Mouse (Mus musculus): ENCODE results near the gene Fam83g. TPM values are rescaled to one million over a fixed set of nuclear protein-coding genes. Genes with fewer than 3 reads are reported as not detected.

The Fam83g gene
- polyA plus RNA-seq, 1 experiment from 2014 or later, result 5.0 TPM

DNA sequence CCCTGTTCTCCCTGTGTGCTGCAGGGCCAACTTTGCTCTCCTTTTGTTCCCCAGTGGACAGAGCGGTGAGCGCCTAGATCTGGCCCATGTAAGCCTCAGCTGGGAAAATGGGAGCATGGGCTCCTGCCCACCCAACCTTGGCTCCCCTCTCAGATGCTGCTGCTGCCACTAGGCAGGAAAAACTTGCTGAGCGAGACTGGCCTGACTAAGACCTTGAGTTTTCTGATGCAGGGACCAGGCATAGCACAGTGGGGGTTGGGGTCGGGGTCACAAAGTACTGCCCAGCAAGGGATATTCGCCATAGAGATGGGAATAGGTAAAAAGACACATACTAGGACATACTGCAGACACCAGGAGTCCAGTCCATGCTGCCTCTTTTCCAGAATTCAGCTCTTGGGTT is 16.6 kb upstream of the Fam83g start:
- no peak overlapping the region for H3K27ac ChIP-seq (ENCODE audit: low read depth, low read length)
- H3K36me3 ChIP-seq (ENCODE audit: control insufficient read depth, insufficient read depth, low read length), result no peaks in the 10 kb centered on the region
- DNase-seq (ENCODE audit: low spot score) (no peak), ATAC-seq (replicated peaks; ENCODE audit: low FRiP score) (no peak)
- H3K9me3 ChIP-seq (ENCODE audit: control insufficient read depth, low read length), result no peaks in the 10 kb centered on the region
- WGBS, result 89% methylated on average over 5 of the region's 5 CpGs
- H3K9ac ChIP-seq (ENCODE audit: low read depth, low read length), result no peak overlapping the region
- H3K4me3 ChIP-seq (ENCODE audit: low read depth, low read length), result no peak overlapping the region
- H3K4me2 ChIP-seq, result no peak overlapping the region
- H3K4me1 ChIP-seq (replicated peaks; ENCODE audit: control insufficient read depth, insufficient read depth, low read length), result no peaks in the 10 kb centered on the region
- no peaks in the 10 kb centered on the region for H3K27me3 ChIP-seq (replicated peaks; ENCODE audit: control insufficient read depth, insufficient read depth, low read length)

DNA sequence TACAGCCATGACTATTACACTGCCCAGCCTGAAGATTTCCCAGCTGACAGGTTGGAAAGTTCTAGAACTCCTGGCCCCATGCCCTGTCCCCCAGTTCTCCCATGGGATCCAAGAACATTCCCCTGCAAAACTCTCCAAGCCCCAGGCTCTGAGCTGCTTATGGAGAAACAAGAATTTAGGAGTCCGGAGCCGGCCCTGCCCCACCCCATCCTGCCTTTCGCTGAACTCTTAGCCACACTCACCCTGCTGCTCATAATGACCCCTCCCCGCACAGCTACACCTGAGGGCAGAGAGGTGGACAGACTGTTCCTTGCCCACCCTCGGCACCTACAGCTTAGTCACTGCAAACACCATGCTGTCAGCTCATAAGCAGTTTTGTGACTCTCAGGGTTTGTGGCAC is 16.1 kb upstream of the Fam83g start:
- no peaks in the 10 kb centered on the region for H3K36me3 ChIP-seq (ENCODE audit: control insufficient read depth, insufficient read depth, low read length)
- H3K9me3 ChIP-seq (ENCODE audit: control insufficient read depth, low read length), result no peaks in the 10 kb centered on the region
- H3K4me1 ChIP-seq (replicated peaks; ENCODE audit: control insufficient read depth, insufficient read depth, low read length), result no peaks in the 10 kb centered on the region
- H3K4me3 ChIP-seq (ENCODE audit: low read depth, low read length), result no peak overlapping the region
- whole genome bisulfite sequencing, result 73% methylated on average over 5 of the region's 5 CpGs
- no peak overlapping the region for H3K4me2 ChIP-seq
- H3K9ac ChIP-seq (ENCODE audit: low read depth, low read length), result no peak overlapping the region
- no peak overlapping the region for H3K27ac ChIP-seq (ENCODE audit: low read depth, low read length)
- DNase-seq (ENCODE audit: low spot score) (no peak), ATAC-seq (replicated peaks; ENCODE audit: low FRiP score) (no peak)
- no peaks in the 10 kb centered on the region for H3K27me3 ChIP-seq (replicated peaks; ENCODE audit: control insufficient read depth, insufficient read depth, low read length)

DNA sequence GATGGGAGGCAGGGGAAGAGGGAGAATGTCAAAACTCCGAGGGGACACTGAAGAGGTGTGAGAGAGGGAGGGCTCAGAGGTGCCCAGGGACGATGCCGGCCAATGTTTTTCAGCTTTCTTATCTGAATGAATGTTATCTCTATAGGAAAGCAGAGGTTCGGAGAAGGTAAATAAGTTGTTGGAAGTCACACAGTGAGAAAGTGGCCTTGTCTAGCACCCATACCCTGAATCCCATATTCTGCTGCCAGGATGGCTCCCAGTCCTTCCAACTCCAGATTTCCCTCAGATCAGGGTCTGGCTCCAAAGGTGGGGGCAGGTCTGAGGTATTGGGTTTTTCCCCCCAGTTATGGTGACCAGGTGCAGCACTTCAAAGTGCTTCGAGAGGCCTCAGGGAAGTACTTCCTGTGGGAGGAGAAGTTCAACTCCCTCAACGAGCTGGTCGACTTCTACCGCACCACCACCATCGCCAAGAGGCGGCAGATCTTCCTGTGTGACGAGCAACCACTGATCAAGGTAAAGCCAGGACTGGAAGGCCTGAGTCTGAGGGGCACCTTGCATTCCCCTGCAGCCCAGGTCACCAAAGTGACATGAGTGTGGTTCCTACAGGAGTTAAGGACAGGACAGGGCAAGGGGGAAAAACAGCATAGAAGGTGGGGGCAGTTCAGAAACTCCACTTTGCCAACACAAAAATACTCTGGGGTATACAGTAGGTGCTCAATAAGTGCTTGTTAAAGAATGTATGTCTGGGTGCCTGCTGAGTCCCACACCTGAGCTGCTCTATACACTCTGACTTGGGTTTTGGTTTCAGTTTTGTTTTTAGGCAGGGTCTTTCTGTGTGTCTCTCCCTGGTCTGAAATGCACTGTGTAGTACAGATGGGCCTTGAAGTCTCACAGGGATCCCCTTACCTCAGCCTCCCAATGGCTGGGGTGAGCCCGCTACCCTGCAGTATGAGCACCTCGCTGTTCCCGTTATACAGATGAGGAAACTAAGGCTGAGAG is 14.1 kb upstream of the Fam83g start:
- DNase-seq (ENCODE audit: low spot score), result no peak
- Histone ChIP-seq H3K27ac (ENCODE audit: low read depth, low read length) (no peak overlapping the region), H3K9ac (ENCODE audit: low read depth, low read length) (no peak overlapping the region), H3K27me3 (replicated peaks; ENCODE audit: control insufficient read depth, insufficient read depth, low read length) (no peaks in the 10 kb centered on the region), H3K4me1 (replicated peaks; ENCODE audit: control insufficient read depth, insufficient read depth, low read length) (no peaks in the 10 kb centered on the region), H3K36me3 (ENCODE audit: control insufficient read depth, insufficient read depth, low read length) (no peaks in the 10 kb centered on the region), H3K9me3 (ENCODE audit: control insufficient read depth, low read length) (no peaks in the 10 kb centered on the region), H3K4me3 (ENCODE audit: low read depth, low read length) (no peak overlapping the region), H3K4me2 (no peak overlapping the region)
- no peak for ATAC-seq (replicated peaks; ENCODE audit: low FRiP score)
- 58% methylated on average over 14 of the region's 14 CpGs for WGBS

DNA sequence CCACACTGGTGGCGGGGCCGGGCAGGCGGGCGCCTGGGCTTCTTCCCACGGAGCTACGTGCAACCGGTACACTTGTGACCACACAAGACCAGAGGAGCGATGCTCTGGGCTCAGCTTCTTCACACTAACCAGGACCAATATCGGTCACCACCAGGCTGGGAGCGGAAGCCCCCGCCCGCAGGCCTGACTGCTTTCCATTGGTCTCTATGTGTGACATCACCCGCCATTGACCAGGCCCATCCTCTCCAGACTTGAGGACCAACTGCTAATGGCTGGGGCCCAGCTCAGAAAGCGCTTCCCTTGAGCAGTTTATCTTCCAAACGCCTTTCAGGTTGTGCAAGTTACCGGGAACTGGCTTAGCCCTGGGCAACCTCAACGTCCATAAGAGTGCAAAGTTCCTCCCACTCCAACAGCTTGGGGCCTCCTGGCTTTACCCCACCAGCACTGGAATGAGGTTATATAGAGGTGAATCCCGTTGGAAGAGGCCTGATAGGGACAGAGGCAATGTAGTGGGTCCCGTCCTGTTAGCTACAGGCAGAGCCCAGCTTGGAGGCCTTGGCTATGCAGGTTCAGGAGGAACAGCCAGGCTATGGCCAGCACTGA is 12.0 kb upstream of the Fam83g start:
- no peaks in the 10 kb centered on the region for H3K36me3 ChIP-seq (ENCODE audit: control insufficient read depth, insufficient read depth, low read length)
- no peak for ATAC-seq (replicated peaks; ENCODE audit: low FRiP score)
- DNase-seq (ENCODE audit: low spot score), result no peak
- H3K4me3 ChIP-seq (ENCODE audit: low read depth, low read length), result no peak overlapping the region
- H3K4me2 ChIP-seq, result no peak overlapping the region
- no peak overlapping the region for H3K9ac ChIP-seq (ENCODE audit: low read depth, low read length)
- no peak overlapping the region for H3K27ac ChIP-seq (ENCODE audit: low read depth, low read length)
- 0 out of 2 replicates have a peak, but pooled peaks cover 6% of the 10 kb centered on the region for H3K27me3 ChIP-seq (replicated peaks; ENCODE audit: control insufficient read depth, insufficient read depth, low read length)
- no peaks in the 10 kb centered on the region for H3K9me3 ChIP-seq (ENCODE audit: control insufficient read depth, low read length)
- no peaks in the 10 kb centered on the region for H3K4me1 ChIP-seq (replicated peaks; ENCODE audit: control insufficient read depth, insufficient read depth, low read length)
- WGBS, result 57% methylated on average over 19 of the region's 19 CpGs

DNA sequence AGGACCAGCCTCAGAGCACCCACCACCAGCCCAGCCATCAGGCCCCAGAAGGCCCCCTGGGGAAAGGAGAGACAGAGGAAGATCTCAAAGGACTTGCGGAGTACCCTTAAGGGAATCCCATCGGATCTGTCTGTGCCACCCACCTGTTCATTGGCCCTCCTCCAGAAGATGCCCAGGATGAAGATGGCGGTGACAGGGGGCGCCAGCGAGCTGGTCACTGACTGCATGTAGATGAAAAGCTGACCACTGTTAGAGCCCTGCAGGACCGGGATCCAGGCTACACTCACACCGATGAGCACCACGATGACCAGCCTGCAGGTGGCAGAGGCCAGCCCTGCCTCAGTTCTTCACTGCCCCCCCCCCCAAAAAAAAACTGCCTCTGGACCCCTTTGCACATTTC is 10.2 kb upstream of the Fam83g start:
- Histone ChIP-seq H3K27ac (ENCODE audit: low read depth, low read length) (no peak overlapping the region), H3K4me1 (replicated peaks; ENCODE audit: control insufficient read depth, insufficient read depth, low read length) (no peaks in the 10 kb centered on the region), H3K4me3 (ENCODE audit: low read depth, low read length) (no peak overlapping the region), H3K9me3 (ENCODE audit: control insufficient read depth, low read length) (no peaks in the 10 kb centered on the region), H3K9ac (ENCODE audit: low read depth, low read length) (no peak overlapping the region), H3K36me3 (ENCODE audit: control insufficient read depth, insufficient read depth, low read length) (no peaks in the 10 kb centered on the region), H3K27me3 (replicated peaks; ENCODE audit: control insufficient read depth, insufficient read depth, low read length) (0 out of 2 replicates have a peak, but pooled peaks cover 8% of the 10 kb centered on the region), H3K4me2 (no peak overlapping the region)
- no peak for ATAC-seq (replicated peaks; ENCODE audit: low FRiP score)
- no peak for DNase-seq (ENCODE audit: low spot score)
- 47% methylated on average over 8 of the region's 8 CpGs for WGBS

DNA sequence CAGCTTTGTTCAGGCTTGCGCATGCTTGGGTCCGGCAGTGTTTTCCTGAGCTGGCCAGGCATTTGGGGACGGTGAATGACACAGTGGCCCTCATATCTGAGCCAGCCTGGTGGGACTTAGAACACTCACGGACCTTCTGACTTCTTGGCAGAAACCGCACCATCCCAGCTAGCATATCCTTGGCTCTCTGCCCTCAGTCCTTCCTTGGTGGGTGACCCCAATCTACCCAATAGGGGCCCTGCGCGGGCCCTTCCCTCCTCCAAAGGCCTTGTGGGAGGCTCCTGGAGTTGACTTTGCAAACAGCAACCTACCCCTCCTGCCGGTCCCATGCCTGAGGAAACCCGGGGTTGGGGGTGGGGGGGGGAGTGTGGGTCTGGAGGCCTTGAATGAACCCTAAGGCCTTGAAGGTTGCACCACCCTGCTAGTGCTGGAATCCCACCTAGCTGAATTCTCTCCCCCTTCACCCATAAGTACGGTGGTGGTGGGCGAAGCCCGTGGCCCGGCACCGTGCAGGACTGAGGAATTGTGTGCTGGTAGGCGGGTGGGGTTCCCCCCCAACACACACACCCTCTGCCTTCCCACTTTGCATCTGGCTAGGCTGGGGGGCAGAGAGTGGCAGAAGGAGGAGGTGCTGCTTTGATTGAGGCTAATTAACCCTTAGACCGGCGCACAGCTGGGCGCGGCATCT is 9.6 kb upstream of the Fam83g start:
- no peak for DNase-seq (ENCODE audit: low spot score)
- Histone ChIP-seq H3K9ac (ENCODE audit: low read depth, low read length) (no peak overlapping the region), H3K4me1 (replicated peaks; ENCODE audit: control insufficient read depth, insufficient read depth, low read length) (no peaks in the 10 kb centered on the region), H3K4me2 (no peak overlapping the region), H3K36me3 (ENCODE audit: control insufficient read depth, insufficient read depth, low read length) (no peaks in the 10 kb centered on the region), H3K27me3 (replicated peaks; ENCODE audit: control insufficient read depth, insufficient read depth, low read length) (peaks cover 8% of the 10 kb centered on the region; the same call in 1 of the 2 replicates), H3K27ac (ENCODE audit: low read depth, low read length) (no peak overlapping the region), H3K4me3 (ENCODE audit: low read depth, low read length) (no peak overlapping the region), H3K9me3 (ENCODE audit: control insufficient read depth, low read length) (no peaks in the 10 kb centered on the region)
- no peak for ATAC-seq (replicated peaks; ENCODE audit: low FRiP score)
- WGBS, result 40% methylated on average over 19 of the region's 19 CpGs

- Histone ChIP-seq H3K27me3 (replicated peaks; ENCODE audit: control insufficient read depth, insufficient read depth, low read length) (peaks cover 8% of the 10 kb centered on the region; the same call in 1 of the 2 replicates), H3K4me3 (ENCODE audit: low read depth, low read length) (no peak overlapping the region), H3K9ac (ENCODE audit: low read depth, low read length) (no peak overlapping the region), H3K4me2 (no peak overlapping the region), H3K36me3 (ENCODE audit: control insufficient read depth, insufficient read depth, low read length) (no peaks in the 10 kb centered on the region), H3K27ac (ENCODE audit: low read depth, low read length) (no peak overlapping the region), H3K9me3 (ENCODE audit: control insufficient read depth, low read length) (no peaks in the 10 kb centered on the region), H3K4me1 (replicated peaks; ENCODE audit: control insufficient read depth, insufficient read depth, low read length) (no peaks in the 10 kb centered on the region)
- DNase-seq (ENCODE audit: low spot score), result no peak
- 7% methylated on average over 8 of the region's 8 CpGs for WGBS
- ATAC-seq (replicated peaks; ENCODE audit: low FRiP score), result peak; percentile 58; the same call in 1 of the 2 replicates
These were observed 9.1 kb upstream of the Fam83g start for GRCm38 (mm10) chr11:61674839-61675159.

GRCm38 (mm10) chr11:61675332-61675731 is 8.6 kb upstream of the Fam83g start:
- Histone ChIP-seq H3K27me3 (replicated peaks; ENCODE audit: control insufficient read depth, insufficient read depth, low read length) (peaks cover 8% of the 10 kb centered on the region; the same call in 1 of the 2 replicates), H3K9ac (ENCODE audit: low read depth, low read length) (no peak overlapping the region), H3K4me2 (no peak overlapping the region), H3K9me3 (ENCODE audit: control insufficient read depth, low read length) (no peaks in the 10 kb centered on the region), H3K4me3 (ENCODE audit: low read depth, low read length) (no peak overlapping the region), H3K27ac (ENCODE audit: low read depth, low read length) (no peak overlapping the region), H3K4me1 (replicated peaks; ENCODE audit: control insufficient read depth, insufficient read depth, low read length) (no peaks in the 10 kb centered on the region), H3K36me3 (ENCODE audit: control insufficient read depth, insufficient read depth, low read length) (no peaks in the 10 kb centered on the region)
- DNase-seq (ENCODE audit: low spot score), result no peak
- 44% methylated on average over 2 of the region's 2 CpGs for WGBS
- ATAC-seq (replicated peaks; ENCODE audit: low FRiP score), result no peak

Data from liver, embryonic 11.5 days (tissue).